Mouse (Mus musculus) ES-Bruce4 (cell line): Measurements from ENCODE around the gene 2310033P09Rik. TPM values are rescaled to one million over a fixed set of nuclear protein-coding genes. Genes with fewer than 3 reads are reported as not detected.

Experiments
- H3K27ac ChIP-seq: 2 replicates; pipeline ENCODE4 v1.5.1; 2012; ENCODE audit warnings: low read length, inconsistent platforms; ENCODE audit not compliant: insufficient read depth
- H3K27me3 ChIP-seq: 2 replicates; pipeline ENCODE4 v1.6.1; 2012; ENCODE audit warnings: mild to moderate bottlenecking, low read length, inconsistent platforms; ENCODE audit not compliant: control insufficient read depth, poor library complexity, insufficient read depth, severe bottlenecking
- H3K36me3 ChIP-seq: 2 replicates; pipeline ENCODE4 v1.6.1; 2012; ENCODE audit warnings: inconsistent platforms, mild to moderate bottlenecking, low read length, moderate library complexity; ENCODE audit not compliant: control insufficient read depth, poor library complexity, insufficient read depth, severe bottlenecking
- H3K4me1 ChIP-seq: one replicate; pipeline ENCODE4 v1.8.1; 2011; ENCODE audit warnings: low read length; ENCODE audit not compliant: control insufficient read depth, insufficient read depth
- H3K4me3 ChIP-seq: 2 replicates; pipeline ENCODE4 v1.5.1; 2011; ENCODE audit warnings: low read depth, mild to moderate bottlenecking, low read length
- H3K9ac ChIP-seq: 2 replicates; pipeline ENCODE4 v1.6.1; 2012; ENCODE audit warnings: low read depth, mild to moderate bottlenecking, inconsistent platforms; ENCODE audit not compliant: poor library complexity, severe bottlenecking
- H3K9me3 ChIP-seq: replicated peaks from 2 replicates; pipeline ENCODE4 v1.6.1; 2012; ENCODE audit warnings: mild to moderate bottlenecking, low read length, inconsistent platforms; ENCODE audit not compliant: control insufficient read depth, poor library complexity, insufficient read depth, severe bottlenecking
- CTCF ChIP-seq: IDR thresholded peaks from one replicate; pipeline ENCODE4 v1.8.1; 2011; ENCODE audit warnings: low read depth, low read length
- EP300 ChIP-seq: IDR thresholded peaks from 2 replicates; pipeline ENCODE4 v1.6.1; 2011; ENCODE audit warnings: low read depth, low read length; ENCODE audit not compliant: insufficient read depth
- POLR2A ChIP-seq: IDR thresholded peaks from one replicate; pipeline ENCODE4 v1.8.1; 2011; ENCODE audit warnings: low read length; ENCODE audit not compliant: insufficient read depth
- polyA plus RNA-seq: library from polyadenylated mRNA; stranded (reverse); fragments of >200 nt; gene quantifications from 2 replicates; pipeline ENCODE4 v1.2.4, GENCODE M21; 2011; ENCODE audit warnings: low read depth; ENCODE audit not compliant: missing spikeins, insufficient read depth, insufficient read length

2310033P09Rik gene
- polyA plus RNA-seq, 1 experiment = 14.3 TPM

GRCm38 (mm10) chr11:59174189-59174838, 33.8 kb upstream of the 2310033P09Rik start:
- Histone ChIP-seq H3K27ac (no peak overlapping the region), H3K9ac (no peak overlapping the region), H3K4me1 (no peaks in the 10 kb centered on the region), H3K36me3 (no peaks in the 10 kb centered on the region), H3K4me3 (no peak overlapping the region), H3K9me3 (no peaks in the 10 kb centered on the region), H3K27me3 (peaks cover 11% of the 10 kb centered on the region; the same call in 1 of the 2 replicates)
- no peak for TF ChIP-seq CTCF
- no peak for TF ChIP-seq EP300
- no peak for TF ChIP-seq POLR2A

GRCm38 (mm10) chr11:59176475-59176874, 31.6 kb upstream of the 2310033P09Rik start:
- no peaks in the 10 kb centered on the region for H3K9me3 ChIP-seq
- H3K4me1 ChIP-seq = no peaks in the 10 kb centered on the region
- H3K36me3 ChIP-seq = no peaks in the 10 kb centered on the region
- peaks cover 11% of the 10 kb centered on the region; the same call in 1 of the 2 replicates for H3K27me3 ChIP-seq
- H3K4me3 ChIP-seq = peak overlapping the region; percentile 83
- H3K27ac ChIP-seq = no peak overlapping the region
- TF ChIP-seq EP300 (no peak), POLR2A (no peak), CTCF (no peak)
- H3K9ac ChIP-seq = peak overlapping the region; percentile 60

GRCm38 (mm10) chr11:59176921-59177320, 31.2 kb upstream of the 2310033P09Rik start:
- H3K4me3 ChIP-seq = peak overlapping the region; percentile 83
- H3K9ac ChIP-seq = peak overlapping the region; percentile 60
- no peaks in the 10 kb centered on the region for H3K36me3 ChIP-seq
- no peaks in the 10 kb centered on the region for H3K4me1 ChIP-seq
- TF ChIP-seq POLR2A (no peak), CTCF (no peak), EP300 (no peak)
- no peak overlapping the region for H3K27ac ChIP-seq
- H3K27me3 ChIP-seq = peaks cover 11% of the 10 kb centered on the region; the same call in 1 of the 2 replicates
- no peaks in the 10 kb centered on the region for H3K9me3 ChIP-seq

- H3K4me3 ChIP-seq = no peak within 1 kb of the TSS
- H3K4me1 ChIP-seq = no peaks in the 10 kb centered on the region
- H3K27me3 ChIP-seq = no peaks in the 10 kb centered on the region
- TF ChIP-seq POLR2A (no peak), EP300 (no peak), CTCF (no peak)
- H3K9ac ChIP-seq = no peak within 1 kb of the TSS
- no peak within 1 kb of the TSS for H3K27ac ChIP-seq
- H3K9me3 ChIP-seq = no peaks in the 10 kb centered on the region
- peaks cover 13% of the 10 kb centered on the region for H3K36me3 ChIP-seq
Measured at GRCm38 (mm10) chr11:59182864-59183331, 25.2 kb upstream of the 2310033P09Rik start, which contains the start of gene Gjc2. Gene Gjc2 (minus strand): TSS chr11:59183213.

- TF ChIP-seq EP300 (no peak), CTCF (peak; percentile 73)
- Histone ChIP-seq H3K4me1 (peaks cover 1% of the 10 kb centered on the region), H3K9ac (no peak overlapping the region), H3K4me3 (no peak overlapping the region), H3K9me3 (no peaks in the 10 kb centered on the region), H3K36me3 (peaks cover 13% of the 10 kb centered on the region), H3K27me3 (no peaks in the 10 kb centered on the region), H3K27ac (no peak overlapping the region)
Measured at GRCm38 (mm10) chr11:59183821-59184220, 24.3 kb upstream of the 2310033P09Rik start.

GRCm38 (mm10) chr11:59185490-59185889, 22.6 kb upstream of the 2310033P09Rik start:
- Histone ChIP-seq H3K9ac (no peak overlapping the region), H3K9me3 (no peaks in the 10 kb centered on the region), H3K4me1 (peaks cover 3% of the 10 kb centered on the region), H3K27me3 (no peaks in the 10 kb centered on the region), H3K4me3 (no peak overlapping the region), H3K36me3 (peaks cover 13% of the 10 kb centered on the region), H3K27ac (no peak overlapping the region)
- no peak for TF ChIP-seq CTCF
- TF ChIP-seq POLR2A = no peak
- no peak for TF ChIP-seq EP300
